Mouse (Mus musculus) heart, adult 18-20 months (tissue): ENCODE measurements around the gene Rcn3. TPM values are rescaled to one million over a fixed set of nuclear protein-coding genes. Genes with fewer than 3 reads are reported as not detected.
A peak's percentile ranks its signal among the peaks of the same experiment; 100 is the strongest.

Source experiments
- DNase-seq, 2 experiments: peaks; one replicate each; pipeline ENCODE4 v3.0.0; 2021 to 2022; ENCODE audit warnings: mixed read lengths in 1 of 2
- microRNA-seq, 2 experiments: library from miRNA; unstranded; fragments of <30 nt; microRNA quantifications; one replicate each; pipeline ENCODE4 v1.2.0; 2022
- total RNA-seq, 2 experiments: library from RNA; stranded (reverse); gene quantifications; 2 replicates each; pipeline ENCODE4 v1.2.3; 2021

The Rcn3 gene
- total RNA-seq, 2 experiments from 2014 or later: 20.0 to 20.7 TPM

GRCm38 (mm10) chr7:45048001-45048890 lies 43.8 kb downstream of the Rcn3 start:
- DNase-seq: no peak

- no peak for DNase-seq
Measured at GRCm38 (mm10) chr7:45047491-45047890, 44.5 kb downstream of the Rcn3 start.

- DNase-seq: no peak
Measured at GRCm38 (mm10) chr7:45046853-45047350, 45.1 kb downstream of the Rcn3 start.

- DNase-seq: no peak
Measured at GRCm38 (mm10) chr7:45045741-45046140, 46.3 kb downstream of the Rcn3 start.

- DNase-seq: no peak
Measured at GRCm38 (mm10) chr7:45043307-45043706, 48.7 kb downstream of the Rcn3 start.

- DNase-seq: no peak
Measured at GRCm38 (mm10) chr7:45040851-45041250, 51.2 kb downstream of the Rcn3 start.

- DNase-seq: no peak
Measured at GRCm38 (mm10) chr7:45038411-45038810, 53.6 kb downstream of the Rcn3 start.

- DNase-seq: peak in 1 of 2 experiments; percentile 64
Measured at GRCm38 (mm10) chr7:45037720-45038361, 54.2 kb downstream of the Rcn3 start.

- no peak for DNase-seq
Measured at GRCm38 (mm10) chr7:45036702-45037101, 55.3 kb downstream of the Rcn3 start.

- DNase-seq: no peak
Measured at GRCm38 (mm10) chr7:45035631-45036030, 56.4 kb downstream of the Rcn3 start.

- no peak for DNase-seq
Measured at GRCm38 (mm10) chr7:45033722-45034359, 58.2 kb downstream of the Rcn3 start.

Small RNAs within 50 kb of the gene (microRNA-seq; reads per million reads assigned to microRNA genes)
- gene Mir150 (4,445 to 10,790 reads per million in 2 experiments), gene Mir5121 (12.4 to 17.4 reads per million in 2 experiments)

Other genes with a start within 250 kb of the Rcn3 start
- gene Akt1s1, start 243.2 kb downstream of the Rcn3 start, total RNA-seq: 10 to 100 TPM; 65.1 to 67.1 TPM
- 10 to 100 TPM; 36.7 to 57.6 TPM for gene Tbc1d17, start 243.1 kb downstream of the Rcn3 start, total RNA-seq
- gene Pnkp, start 235.1 kb downstream of the Rcn3 start, total RNA-seq: 10 to 100 TPM; 16.5 to 19.4 TPM
- 100 to 1,000 TPM; 173 to 184 TPM for gene Ptov1, start 222.4 kb downstream of the Rcn3 start, total RNA-seq
- 10 to 100 TPM; 75.9 to 79.8 TPM for gene Med25, start 199.5 kb downstream of the Rcn3 start, total RNA-seq
- 10 to 100 TPM; 15.4 to 16.8 TPM for gene Fuz, start 196.1 kb downstream of the Rcn3 start, total RNA-seq
- gene Ap2a1, start 162.7 kb downstream of the Rcn3 start, total RNA-seq: 10 to 100 TPM; 59.2 to 67.9 TPM
- not detected for gene Tsks, start 149.0 kb downstream of the Rcn3 start, total RNA-seq
- 1 to 10 TPM; 1.8 to 2.0 TPM for gene Cpt1c, start 117.4 kb downstream of the Rcn3 start, total RNA-seq
- gene Prmt1, start 105.7 kb downstream of the Rcn3 start, total RNA-seq: 100 to 1,000 TPM in 1 of 2 experiments, 10 to 100 TPM in 1; 90.3 to 110 TPM
- 10 to 100 TPM; 21.3 to 29.5 TPM for gene Irf3, start 94.6 kb downstream of the Rcn3 start, total RNA-seq
- 1 to 10 TPM; 8.1 to 9.7 TPM for gene Bcl2l12, start 93.5 kb downstream of the Rcn3 start, total RNA-seq
- gene Scaf1, start 75.9 kb downstream of the Rcn3 start, total RNA-seq: 10 to 100 TPM; 45.1 to 46.0 TPM
- gene Rras, start 74.3 kb downstream of the Rcn3 start, total RNA-seq: 10 to 100 TPM; 43.9 to 47.7 TPM
- 10 to 100 TPM; 21.5 to 21.9 TPM for gene Prr12, start 39.3 kb downstream of the Rcn3 start, total RNA-seq
- gene Nosip, start 29.8 kb downstream of the Rcn3 start, total RNA-seq: 10 to 100 TPM; 29.6 to 35.2 TPM
- 1 to 10 TPM; 7.8 TPM for gene Prrg2, start 29.5 kb downstream of the Rcn3 start, total RNA-seq
- gene Fcgrt, start 11.6 kb upstream of the Rcn3 start, total RNA-seq: 10 to 100 TPM; 60.3 to 66.8 TPM
- 100 to 1,000 TPM; 512 to 646 TPM for gene Rps11, start 32.2 kb upstream of the Rcn3 start, total RNA-seq
- gene Rpl13a, start 36.5 kb upstream of the Rcn3 start, total RNA-seq: 100 to 1,000 TPM; 714 to 715 TPM
- gene Gm45713, start 44.0 kb upstream of the Rcn3 start, total RNA-seq: under 1 TPM; 0.26 to 0.47 TPM
- gene Flt3l, start 44.2 kb upstream of the Rcn3 start, total RNA-seq: 1 to 10 TPM; 2.7 to 5.3 TPM
- gene Pih1d1, start 62.1 kb upstream of the Rcn3 start, total RNA-seq: 10 to 100 TPM; 35.5 to 42.7 TPM
- gene Aldh16a1, start 62.4 kb upstream of the Rcn3 start, total RNA-seq: 10 to 100 TPM; 21.5 to 26.8 TPM
- gene Slc17a7, start 71.7 kb upstream of the Rcn3 start, total RNA-seq: 10 to 100 TPM; 29.7 to 32.4 TPM
- gene Gfy, start 87.3 kb upstream of the Rcn3 start, total RNA-seq: not detected
- gene Pth2, start 88.8 kb upstream of the Rcn3 start, total RNA-seq: not detected
- under 1 TPM in 1 of 2 experiments, not detected in 1; 0.46 TPM for gene Ccdc155, start 112.7 kb upstream of the Rcn3 start, total RNA-seq
- gene Dkkl1, start 119.9 kb upstream of the Rcn3 start, total RNA-seq: not detected
- gene Tead2, start 123.5 kb upstream of the Rcn3 start, total RNA-seq: 1 to 10 TPM; 6.4 to 7.7 TPM
- 10 to 100 TPM in 1 of 2 experiments, 1 to 10 TPM in 1; 2.6 to 12.8 TPM for gene Cd37, start 146.9 kb upstream of the Rcn3 start, total RNA-seq
- gene Slc6a16, start 148.9 kb upstream of the Rcn3 start, total RNA-seq: not detected
- gene Slc6a21, start 185.3 kb upstream of the Rcn3 start, total RNA-seq: not detected
- 10 to 100 TPM; 20.0 to 27.9 TPM for gene Trpm4, start 241.6 kb upstream of the Rcn3 start, total RNA-seq
- gene Hrc, start 243.1 kb upstream of the Rcn3 start, total RNA-seq: 100 to 1,000 TPM; 954 to 975 TPM